Mouse (Mus musculus) CD8-positive naive resting alpha-beta T cell, adult 57 days (primary cell): ENCODE data around the gene Ccdc186. TPM values are rescaled to one million over a fixed set of nuclear protein-coding genes. Genes with fewer than 3 reads are reported as not detected.

Experiments
- total RNA-seq: library from RNA; stranded (reverse); gene quantifications from one replicate; pipeline ENCODE4 v1.2.4, GENCODE M21; 2023

Ccdc186 gene
- total RNA-seq, result 27.3 TPM

DNA sequence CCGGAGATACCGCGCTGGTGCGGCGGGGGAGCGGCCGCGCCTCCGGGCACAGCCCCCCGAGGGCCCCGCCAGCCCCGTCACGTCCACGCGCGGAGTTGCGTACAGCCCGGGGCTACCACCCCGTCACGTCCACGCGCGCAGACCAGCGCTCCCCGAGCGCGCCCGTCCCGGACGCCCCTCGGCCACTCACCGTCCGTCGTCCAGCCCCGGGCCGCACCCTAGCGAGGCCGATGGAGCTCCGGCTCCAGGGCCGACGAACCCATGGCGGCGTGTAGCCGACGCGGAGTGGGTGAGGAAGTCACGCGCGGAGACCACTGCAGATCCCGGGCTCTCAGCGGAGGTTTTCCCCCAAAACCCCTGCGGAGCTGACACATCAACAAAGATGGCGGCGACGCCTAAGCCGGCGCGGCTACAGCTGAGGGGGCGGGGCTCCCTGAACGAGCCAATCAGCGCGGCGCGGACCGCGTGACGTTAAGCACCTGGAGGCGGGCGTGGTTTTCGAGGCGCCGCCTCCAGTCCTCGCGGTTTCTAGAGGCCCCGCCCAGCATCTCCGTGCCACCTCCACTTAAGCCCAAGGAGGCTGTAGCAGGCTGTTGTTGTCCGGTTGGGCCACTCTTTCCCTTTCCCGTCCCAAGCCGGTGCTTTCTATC is at the start of gene Ccdc186:
Ccdc186 (minus strand) TSS at position 393 of the 650 bp plus-strand sequence.

DNA sequence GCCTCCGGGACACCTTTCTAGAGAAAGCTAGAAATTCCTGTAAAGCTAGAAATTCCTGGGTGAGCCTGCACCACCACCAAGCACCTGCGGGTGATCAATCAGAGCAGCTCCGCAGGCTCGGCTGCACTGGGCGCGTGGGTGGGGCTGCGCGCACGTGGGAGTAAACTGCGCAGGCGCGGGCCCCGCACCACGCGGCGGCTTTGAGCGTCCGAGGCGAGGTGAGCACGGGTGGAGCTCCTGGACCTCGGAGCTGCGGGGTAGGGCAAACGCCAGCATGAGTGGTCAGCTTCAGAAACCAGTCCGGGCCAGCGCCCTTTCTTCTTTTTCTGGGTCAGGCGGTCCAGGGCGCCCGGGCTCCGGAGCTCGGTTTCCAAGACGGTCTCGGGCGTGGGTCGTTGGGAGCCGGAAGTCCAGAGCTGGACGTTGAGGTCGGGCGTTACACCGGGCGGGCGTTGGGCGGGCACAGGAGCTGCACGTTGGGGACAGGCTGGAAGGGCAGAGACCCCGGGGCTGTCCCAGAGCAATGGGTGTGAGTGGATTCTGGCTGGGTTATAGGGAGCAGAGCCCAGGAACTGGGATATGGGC is 4.1 kb upstream of the Ccdc186 start, which contains the start of gene Tdrd1:
Tdrd1 (plus strand) TSS at position 163 of the 585 bp plus-strand sequence.

Other genes starting within 250 kb of the Ccdc186 start
- gene Adrb1, start 100.0 kb downstream of the Ccdc186 start, total RNA-seq, result 0.46 TPM
- not detected for gene Tdrd1, start 4.0 kb upstream of the Ccdc186 start, total RNA-seq
- gene Vwa2, start 52.1 kb upstream of the Ccdc186 start, total RNA-seq, result not detected
- not detected for gene Afap1l2, start 186.0 kb upstream of the Ccdc186 start, total RNA-seq